Mouse (Mus musculus) macrophage (primary cell): ENCODE data around the gene Ralgapb. TPM values are rescaled to one million over a fixed set of nuclear protein-coding genes. Genes with fewer than 3 reads are reported as not detected.

Source experiments
- H3K27ac ChIP-seq: fragments of 350-480 bp; formaldehyde crosslinking; 2 replicates; pipeline ENCODE4 v1.9.0; 2021
- H3K36me3 ChIP-seq: fragments of 350-480 bp; formaldehyde crosslinking; 2 replicates; pipeline ENCODE4 v1.9.0; 2021; ENCODE audit errors: inconsistent target
- H3K4me3 ChIP-seq: fragments of 350-480 bp; formaldehyde crosslinking; 2 replicates; pipeline ENCODE4 v1.9.0; 2021; ENCODE audit errors: inconsistent target
- H3K79me2 ChIP-seq: fragments of 350-480 bp; formaldehyde crosslinking; 2 replicates; pipeline ENCODE4 v1.9.0; 2021; ENCODE audit errors: inconsistent target
- WGBS: methylation state at CpG from one replicate; pipeline ENCODE4 v1.1.7; 2026; ENCODE audit warnings: inconsistent platforms; ENCODE audit not compliant: missing documents; 5-methylcytosine and 5-hydroxymethylcytosine counted together
- polyA plus RNA-seq: library from polyadenylated mRNA; stranded (reverse); fragments of 250-400 nt; gene quantifications from 3 replicates; pipeline ENCODE4 v1.2.4, GENCODE M21; 2018; ENCODE audit warnings: inconsistent platforms

Ralgapb gene
- polyA plus RNA-seq, 1 experiment from 2014 or later = 20.2 TPM

GRCm38 (mm10) chr2:158456451-158456850 is 46.8 kb downstream of the Ralgapb start:
- Histone ChIP-seq H3K27ac (no peak overlapping the region), H3K36me3 (peaks cover 63% of the 10 kb centered on the region), H3K79me2 (no peaks in the 10 kb centered on the region), H3K4me3 (no peak overlapping the region)
- 96% methylated on average over 4 of the region's 4 CpGs for WGBS

GRCm38 (mm10) chr2:158457610-158458009 is 48.0 kb downstream of the Ralgapb start:
- Histone ChIP-seq H3K79me2 (no peaks in the 10 kb centered on the region), H3K27ac (no peak overlapping the region), H3K36me3 (peaks cover 65% of the 10 kb centered on the region), H3K4me3 (no peak overlapping the region)
- 100% methylated on average over 1 of the region's 1 CpGs for WGBS

- peaks cover 72% of the 10 kb centered on the region for H3K36me3 ChIP-seq
- 6% methylated on average over 1 of the region's 1 CpGs for WGBS
- no peaks in the 10 kb centered on the region for H3K79me2 ChIP-seq
- H3K27ac ChIP-seq = no peak overlapping the region
- H3K4me3 ChIP-seq = no peak overlapping the region
Measured at GRCm38 (mm10) chr2:158462450-158462849, 52.8 kb downstream of the Ralgapb start.

- no peak overlapping the region for H3K4me3 ChIP-seq
- no peak overlapping the region for H3K27ac ChIP-seq
- H3K79me2 ChIP-seq = no peaks in the 10 kb centered on the region
- H3K36me3 ChIP-seq = peaks cover 41% of the 10 kb centered on the region
- 81% methylated on average over 1 of the region's 1 CpGs for WGBS
Measured at GRCm38 (mm10) chr2:158474159-158474558, 64.5 kb downstream of the Ralgapb start.

- no peak overlapping the region for H3K4me3 ChIP-seq
- H3K27ac ChIP-seq = no peak overlapping the region
- 55% methylated on average over 3 of the region's 3 CpGs for WGBS
- H3K36me3 ChIP-seq = peaks cover 57% of the 10 kb centered on the region
- H3K79me2 ChIP-seq = no peaks in the 10 kb centered on the region
Measured at GRCm38 (mm10) chr2:158477640-158478039, 68.0 kb downstream of the Ralgapb start.

- H3K79me2 ChIP-seq = no peaks in the 10 kb centered on the region
- WGBS = 95% methylated on average over 5 of the region's 5 CpGs
- peaks cover 40% of the 10 kb centered on the region for H3K36me3 ChIP-seq
- H3K27ac ChIP-seq = no peak overlapping the region
- no peak overlapping the region for H3K4me3 ChIP-seq
Measured at GRCm38 (mm10) chr2:158498457-158498856, 88.8 kb downstream of the Ralgapb start.

- no peak within 1 kb of the TSS for H3K4me3 ChIP-seq
- H3K27ac ChIP-seq = no peak within 1 kb of the TSS
- 80% methylated on average over 11 of the region's 11 CpGs for WGBS
- no peaks in the 10 kb centered on the region for H3K79me2 ChIP-seq
- H3K36me3 ChIP-seq = peaks cover 16% of the 10 kb centered on the region
Measured at GRCm38 (mm10) chr2:158501836-158502812, 92.5 kb downstream of the Ralgapb start, which contains the start of gene Adig. Gene Adig (plus strand): TSS chr2:158502612.

GRCm38 (mm10) chr2:158503226-158503625 is 93.6 kb downstream of the Ralgapb start:
- Histone ChIP-seq H3K27ac (no peak overlapping the region), H3K79me2 (no peaks in the 10 kb centered on the region), H3K4me3 (no peak overlapping the region), H3K36me3 (peaks cover 14% of the 10 kb centered on the region)
- 89% methylated on average over 7 of the region's 7 CpGs for WGBS

- H3K4me3 ChIP-seq = no peak overlapping the region
- no peaks in the 10 kb centered on the region for H3K79me2 ChIP-seq
- H3K36me3 ChIP-seq = peaks cover 10% of the 10 kb centered on the region
- H3K27ac ChIP-seq = no peak overlapping the region
- 85% methylated on average over 4 of the region's 4 CpGs for WGBS
Measured at GRCm38 (mm10) chr2:158503671-158504070, 94.0 kb downstream of the Ralgapb start.

GRCm38 (mm10) chr2:158506475-158506874 is 96.8 kb downstream of the Ralgapb start:
- H3K27ac ChIP-seq = no peak overlapping the region
- WGBS = 77% methylated on average over 5 of the region's 5 CpGs
- H3K36me3 ChIP-seq = no peaks in the 10 kb centered on the region
- H3K4me3 ChIP-seq = no peak overlapping the region
- H3K79me2 ChIP-seq = no peaks in the 10 kb centered on the region

GRCm38 (mm10) chr2:158507046-158507445 is 97.4 kb downstream of the Ralgapb start:
- WGBS = 93% methylated on average over 10 of the region's 10 CpGs
- Histone ChIP-seq H3K4me3 (no peak overlapping the region), H3K36me3 (no peaks in the 10 kb centered on the region), H3K27ac (no peak overlapping the region), H3K79me2 (no peaks in the 10 kb centered on the region)

GRCm38 (mm10) chr2:158510665-158511064 is 101.0 kb downstream of the Ralgapb start:
- 68% methylated on average over 6 of the region's 6 CpGs for WGBS
- no peak overlapping the region for H3K4me3 ChIP-seq
- H3K36me3 ChIP-seq = no peaks in the 10 kb centered on the region
- H3K79me2 ChIP-seq = no peaks in the 10 kb centered on the region
- no peak overlapping the region for H3K27ac ChIP-seq

GRCm38 (mm10) chr2:158512528-158512927 is 102.9 kb downstream of the Ralgapb start, which contains the start of gene Arhgap40:
Gene Arhgap40 (plus strand): TSS chr2:158512796.
- no peaks in the 10 kb centered on the region for H3K79me2 ChIP-seq
- no peaks in the 10 kb centered on the region for H3K36me3 ChIP-seq
- no peak within 1 kb of the TSS for H3K4me3 ChIP-seq
- 90% methylated on average over 10 of the region's 10 CpGs for WGBS
- no peak within 1 kb of the TSS for H3K27ac ChIP-seq

- Histone ChIP-seq H3K79me2 (no peaks in the 10 kb centered on the region), H3K27ac (no peak overlapping the region), H3K36me3 (no peaks in the 10 kb centered on the region), H3K4me3 (no peak overlapping the region)
- WGBS = 93% methylated on average over 12 of the region's 12 CpGs
Measured at GRCm38 (mm10) chr2:158513821-158514336, 104.2 kb downstream of the Ralgapb start.

GRCm38 (mm10) chr2:158518583-158518982 is 108.9 kb downstream of the Ralgapb start:
- H3K36me3 ChIP-seq = no peaks in the 10 kb centered on the region
- H3K79me2 ChIP-seq = no peaks in the 10 kb centered on the region
- WGBS = 80% methylated on average over 6 of the region's 6 CpGs
- no peak overlapping the region for H3K27ac ChIP-seq
- no peak overlapping the region for H3K4me3 ChIP-seq
